ENCODE assay signal across 11 mouse cellular contexts in genomic region chr15:27664126-27664525, GRCm38 (mm10). TPM values are rescaled to one million over a fixed set of nuclear protein-coding genes. Genes with fewer than 3 reads are reported as not detected.
DNase-seq lines count a peak whose midpoint lies in the region; ATAC-seq and TF ChIP-seq lines count a peak whose summit lies in the region.
"Had no signal": no experiment of that assay in that cellular context is flagged by ENCODE, and none has a peak within 500 bp of the region (broad histone marks: within the 10 kb centered on the region; RNA-seq: fewer than 3 reads in every experiment).

No protein-coding gene starts in this region.

- H3K4me2 ChIP-seq in liver, embryonic 13.5 days: no peak overlapping the region
- no peak overlapping the region for H3K4me2 ChIP-seq in liver, embryonic 11.5 days
- H3K4me2 ChIP-seq in heart, embryonic 12.5 days: no peak overlapping the region
- H3K4me2 ChIP-seq: forebrain, embryonic 13.5 days; hindbrain, embryonic 15.5 days had no signal

- no peak overlapping the region for H3K9ac ChIP-seq in liver, embryonic 13.5 days
- no peak overlapping the region for H3K9ac ChIP-seq in liver, embryonic 11.5 days (ENCODE audit: low read depth, low read length)
- no peak overlapping the region for H3K9ac ChIP-seq in heart, embryonic 12.5 days
- H3K9ac ChIP-seq: forebrain, embryonic 13.5 days; hindbrain, embryonic 15.5 days had no signal

- 56% methylated on average over 9 of the region's 9 CpGs for WGBS in liver, embryonic 13.5 days (ENCODE audit: insufficient replicate concordance)
- WGBS in liver, embryonic 11.5 days: 75% methylated on average over 9 of the region's 9 CpGs
- WGBS in bone marrow, adult 2 months: 19% methylated on average over 9 of the region's 9 CpGs
- 83% methylated on average over 9 of the region's 9 CpGs for WGBS in heart, embryonic 12.5 days

- DNase-seq in liver, embryonic 13.5 days: no peak
- DNase-seq in liver, embryonic 11.5 days (ENCODE audit: low spot score): no peak
- DNase-seq in ovary, postnatal 36 days (ENCODE audit: low spot score): no peak
- DNase-seq: cerebellum, adult 9-11 months; kidney, adult 11 months had no signal

- H3K9me3 ChIP-seq in liver, embryonic 13.5 days (replicated peaks): no peaks in the 10 kb centered on the region
- no peaks in the 10 kb centered on the region for H3K9me3 ChIP-seq in liver, embryonic 11.5 days (ENCODE audit: control insufficient read depth, low read length)
- H3K9me3 ChIP-seq in heart, embryonic 12.5 days (replicated peaks): no peaks in the 10 kb centered on the region
- H3K9me3 ChIP-seq: forebrain, embryonic 13.5 days; hindbrain, embryonic 15.5 days had no signal

- TF ChIP-seq CTCF in bone marrow, adult 2 months (IDR thresholded peaks at IDR 0.05; ENCODE audit: control insufficient read depth, insufficient read depth, low read length): no peak

- H3K36me3 ChIP-seq in liver, embryonic 13.5 days: no peaks in the 10 kb centered on the region
- H3K36me3 ChIP-seq in liver, embryonic 11.5 days (ENCODE audit: control insufficient read depth, insufficient read depth, low read length): no peaks in the 10 kb centered on the region
- H3K36me3 ChIP-seq in heart, embryonic 12.5 days: no peaks in the 10 kb centered on the region
- H3K36me3 ChIP-seq: hindbrain, embryonic 15.5 days had no signal

- H3K4me3 ChIP-seq in liver, embryonic 13.5 days (replicated peaks): no peak overlapping the region
- H3K4me3 ChIP-seq in liver, embryonic 11.5 days (ENCODE audit: low read depth, low read length): no peak overlapping the region
- H3K4me3 ChIP-seq in bone marrow, adult 2 months (replicated peaks; ENCODE audit: control insufficient read depth, low read depth, low read length): no peak overlapping the region
- H3K4me3 ChIP-seq in heart, embryonic 12.5 days: no peak overlapping the region
- H3K4me3 ChIP-seq: forebrain, embryonic 13.5 days; hindbrain, embryonic 15.5 days had no signal

- H3K27me3 ChIP-seq in liver, embryonic 13.5 days: no peaks in the 10 kb centered on the region
- H3K27me3 ChIP-seq in liver, embryonic 11.5 days (replicated peaks; ENCODE audit: control insufficient read depth, insufficient read depth, low read length): no peaks in the 10 kb centered on the region
- no peaks in the 10 kb centered on the region for H3K27me3 ChIP-seq in heart, embryonic 12.5 days (replicated peaks)
- H3K27me3 ChIP-seq: forebrain, embryonic 13.5 days; hindbrain, embryonic 15.5 days had no signal

- ATAC-seq in liver, embryonic 13.5 days (ENCODE audit: low read depth): peak; percentile 34; the same call in 1 of the 2 replicates
- ATAC-seq in liver, embryonic 11.5 days (replicated peaks; ENCODE audit: low FRiP score): no peak
- ATAC-seq in common myeloid progenitor, adult 5-6 weeks (replicated peaks; ENCODE audit: low read depth, poor library complexity, severe bottlenecking): peak; percentile 77
- ATAC-seq in megakaryocyte progenitor cell, adult 5-6 weeks (replicated peaks; ENCODE audit: poor library complexity): peak; percentile 79
- ATAC-seq in heart, embryonic 12.5 days (ENCODE audit: insufficient number of reproducible peaks, low FRiP score): no peak
- ATAC-seq: forebrain, embryonic 13.5 days had no signal

- H3K4me1 ChIP-seq in liver, embryonic 13.5 days (replicated peaks): peaks cover 22% of the 10 kb centered on the region
- peaks cover 10% of the 10 kb centered on the region for H3K4me1 ChIP-seq in liver, embryonic 11.5 days (replicated peaks; ENCODE audit: control insufficient read depth, insufficient read depth, low read length)
- H3K4me1 ChIP-seq in bone marrow, adult 2 months (ENCODE audit: control insufficient read depth, insufficient read depth, low read length): peaks cover 9% of the 10 kb centered on the region; the same call in 1 of the 2 replicates
- no peaks in the 10 kb centered on the region for H3K4me1 ChIP-seq in heart, embryonic 12.5 days (replicated peaks)

- 0 out of 2 replicates have a peak overlapping the region, but pooled peaks have one; percentile 43 for H3K27ac ChIP-seq in liver, embryonic 13.5 days
- no peak overlapping the region for H3K27ac ChIP-seq in liver, embryonic 11.5 days (ENCODE audit: low read depth, low read length)
- H3K27ac ChIP-seq in bone marrow, adult 2 months (ENCODE audit: control insufficient read depth, insufficient read depth, low read depth, low read length, poor library complexity): peak overlapping the region; percentile 54
- no peak overlapping the region for H3K27ac ChIP-seq in heart, embryonic 12.5 days (ENCODE audit: poor library complexity, severe bottlenecking)
- H3K27ac ChIP-seq: forebrain, embryonic 13.5 days; hindbrain, embryonic 15.5 days had no signal

- no peak for TF ChIP-seq POLR2A in bone marrow, adult 2 months (IDR thresholded peaks at IDR 0.05; ENCODE audit: borderline replicate concordance, control insufficient read depth, low read depth, low read length)

RNA-seq across cellular contexts. Expression of gene Otulinl, which starts 17.3 kb away (rescaled TPM):
- polyA plus RNA-seq in liver, embryonic 13.5 days (2015; fragmentation: Nextera tagmentation; extraction: Ambion mirVana): 8.0 and 9.1 TPM in 2 replicates
- 13.4 and 14.7 TPM in 2 replicates for polyA plus RNA-seq in liver, embryonic 11.5 days (2014; fragmentation: Nextera tagmentation; extraction: Ambion mirVana)
- 6.6 and 12.2 TPM in 2 replicates for polyA plus RNA-seq in bone marrow, adult 2 months (2011; ENCODE audit: insufficient read depth, insufficient read length, low replicate concordance, missing spikeins)
- 18.7 and 19.6 TPM in 2 replicates for total RNA-seq in common myeloid progenitor, adult 5-6 weeks (2017)
- 69.7 and 87.3 TPM in 2 replicates for total RNA-seq in megakaryocyte progenitor cell, adult 5-6 weeks (2015)
- total RNA-seq in megakaryocyte progenitor cell, adult 5-6 weeks (2017): 30.3 and 37.4 TPM in 2 replicates
- 3.5 and 3.6 TPM in 2 replicates for polyA plus RNA-seq in heart, embryonic 12.5 days (2016; fragmentation: Nextera tagmentation; extraction: Ambion mirVana)

RNA-seq across cellular contexts. Expression of gene Otulin, which starts 33.6 kb away (rescaled TPM):
- polyA plus RNA-seq in liver, embryonic 13.5 days (2015; fragmentation: Nextera tagmentation; extraction: Ambion mirVana): 20.7 and 22.0 TPM in 2 replicates
- 45.9 and 47.5 TPM in 2 replicates for polyA plus RNA-seq in liver, embryonic 11.5 days (2014; fragmentation: Nextera tagmentation; extraction: Ambion mirVana)
- 31.4 and 40.7 TPM in 2 replicates for polyA plus RNA-seq in bone marrow, adult 2 months (2011; ENCODE audit: insufficient read depth, insufficient read length, low replicate concordance, missing spikeins)
- 30.4 and 37.0 TPM in 2 replicates for total RNA-seq in common myeloid progenitor, adult 5-6 weeks (2017)
- 71.6 and 72.0 TPM in 2 replicates for total RNA-seq in megakaryocyte progenitor cell, adult 5-6 weeks (2015)
- 35.4 and 42.0 TPM in 2 replicates for total RNA-seq in megakaryocyte progenitor cell, adult 5-6 weeks (2017)
- polyA plus RNA-seq in heart, embryonic 12.5 days (2016; fragmentation: Nextera tagmentation; extraction: Ambion mirVana): 26.2 and 27.4 TPM in 2 replicates

Comparison
In these comparisons a context has a peak if more than half of its experiments do, and no peak if none do; other contexts are left out.
1. ATAC-seq: peak in liver, embryonic 13.5 days (single experiment), common myeloid progenitor, adult 5-6 weeks (single experiment) and megakaryocyte progenitor cell, adult 5-6 weeks (single experiment); none in liver, embryonic 11.5 days (single experiment) and heart, embryonic 12.5 days (single experiment).
2. H3K27ac ChIP-seq: peak in liver, embryonic 13.5 days (single experiment) and bone marrow, adult 2 months (single experiment); none in liver, embryonic 11.5 days (single experiment) and heart, embryonic 12.5 days (single experiment).